Mouse (Mus musculus): ENCODE data around the gene Kcne3.
A peak's percentile ranks its signal among the peaks of the same experiment; 100 is the strongest.

Kcne3 gene

GRCm38 (mm10) chr7:100182388-100182787, 6.1 kb downstream of the Kcne3 start:
- no peak for DNase-seq

GRCm38 (mm10) chr7:100187601-100188000, 11.3 kb downstream of the Kcne3 start:
- DNase-seq: peak; percentile 57 to 61

- DNase-seq: no peak
Measured at GRCm38 (mm10) chr7:100190167-100190566, 13.9 kb downstream of the Kcne3 start.

- DNase-seq: peak; percentile 70 to 73
Measured at GRCm38 (mm10) chr7:100190778-100191177, 14.5 kb downstream of the Kcne3 start.

GRCm38 (mm10) chr7:100201191-100201590, 24.9 kb downstream of the Kcne3 start:
- no peak for DNase-seq

DNA sequence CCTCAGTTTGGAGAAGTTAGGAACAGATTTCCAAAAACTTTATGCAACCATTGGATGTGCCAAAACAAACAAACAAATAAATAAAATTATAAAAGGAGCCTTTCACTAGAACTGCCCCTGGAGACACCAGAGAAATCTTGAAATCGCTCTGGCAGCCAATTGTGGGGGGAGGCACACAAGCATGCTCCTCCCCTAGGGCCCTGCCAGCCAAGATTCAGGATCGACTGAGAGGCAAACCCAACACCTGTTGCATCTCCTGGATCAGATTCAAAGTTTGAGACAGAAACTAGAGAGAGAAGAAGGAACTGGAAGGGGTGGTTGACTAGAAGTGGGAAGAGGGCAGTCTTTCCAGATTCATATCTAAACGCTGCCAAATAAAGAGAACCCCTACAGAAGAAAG, 27.3 kb downstream of the Kcne3 start:
- DNase-seq: no peak

- no peak for DNase-seq
Measured at GRCm38 (mm10) chr7:100204871-100205270, 28.6 kb downstream of the Kcne3 start.

- no peak for DNase-seq
Measured at GRCm38 (mm10) chr7:100206144-100206543, 29.8 kb downstream of the Kcne3 start.

DNA sequence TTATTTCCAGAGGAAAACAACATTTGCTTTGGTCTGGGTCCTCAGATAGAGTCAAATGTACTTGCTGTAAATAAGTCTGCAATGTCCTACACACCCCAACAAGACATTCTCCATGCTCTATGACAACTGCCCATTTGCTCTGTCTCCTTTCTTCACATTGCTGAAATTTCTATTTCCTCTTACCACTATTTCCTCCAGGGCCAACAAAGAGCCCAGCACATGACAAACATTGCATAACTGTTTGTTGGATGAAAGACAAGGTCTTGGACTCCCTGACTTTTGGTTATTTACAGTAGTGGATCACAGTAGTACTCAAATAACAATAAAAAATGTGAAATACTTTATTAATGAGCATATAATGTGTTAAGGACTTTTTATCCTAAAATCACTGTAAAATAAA, 31.6 kb downstream of the Kcne3 start:
- no peak for DNase-seq

- no peak for DNase-seq
Measured at GRCm38 (mm10) chr7:100214310-100214709, 38.0 kb downstream of the Kcne3 start.

DNA sequence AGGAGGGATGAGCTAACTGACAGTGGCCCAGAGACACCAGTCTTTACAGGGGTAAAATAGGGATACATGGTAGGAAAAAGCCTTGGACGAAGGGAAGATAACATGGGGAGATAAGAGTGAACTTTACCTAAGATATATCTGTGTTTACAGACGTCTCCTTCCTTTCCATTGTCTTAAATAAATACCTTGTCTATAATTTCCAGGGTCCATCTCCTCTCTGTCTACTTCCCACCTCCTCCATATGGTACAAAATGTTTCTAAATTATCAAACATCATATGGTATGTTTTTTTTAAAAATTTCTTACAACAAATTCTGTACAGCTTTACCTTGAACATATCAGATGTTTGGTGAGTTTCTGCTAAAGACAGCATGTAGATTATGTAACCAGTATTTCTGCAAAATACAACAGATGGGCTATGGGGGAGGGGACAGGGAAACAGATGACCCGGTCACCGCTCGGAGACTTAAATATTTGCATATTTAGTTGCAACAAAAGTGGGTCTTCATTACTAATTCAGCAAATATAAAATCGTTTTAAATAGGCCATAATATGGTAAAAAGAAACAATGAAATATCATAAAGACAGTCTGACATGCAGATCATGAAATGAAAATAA, 38.9 kb downstream of the Kcne3 start:
- no peak for DNase-seq

- DNase-seq: no peak
Measured at GRCm38 (mm10) chr7:100215976-100216375, 39.7 kb downstream of the Kcne3 start.

DNA sequence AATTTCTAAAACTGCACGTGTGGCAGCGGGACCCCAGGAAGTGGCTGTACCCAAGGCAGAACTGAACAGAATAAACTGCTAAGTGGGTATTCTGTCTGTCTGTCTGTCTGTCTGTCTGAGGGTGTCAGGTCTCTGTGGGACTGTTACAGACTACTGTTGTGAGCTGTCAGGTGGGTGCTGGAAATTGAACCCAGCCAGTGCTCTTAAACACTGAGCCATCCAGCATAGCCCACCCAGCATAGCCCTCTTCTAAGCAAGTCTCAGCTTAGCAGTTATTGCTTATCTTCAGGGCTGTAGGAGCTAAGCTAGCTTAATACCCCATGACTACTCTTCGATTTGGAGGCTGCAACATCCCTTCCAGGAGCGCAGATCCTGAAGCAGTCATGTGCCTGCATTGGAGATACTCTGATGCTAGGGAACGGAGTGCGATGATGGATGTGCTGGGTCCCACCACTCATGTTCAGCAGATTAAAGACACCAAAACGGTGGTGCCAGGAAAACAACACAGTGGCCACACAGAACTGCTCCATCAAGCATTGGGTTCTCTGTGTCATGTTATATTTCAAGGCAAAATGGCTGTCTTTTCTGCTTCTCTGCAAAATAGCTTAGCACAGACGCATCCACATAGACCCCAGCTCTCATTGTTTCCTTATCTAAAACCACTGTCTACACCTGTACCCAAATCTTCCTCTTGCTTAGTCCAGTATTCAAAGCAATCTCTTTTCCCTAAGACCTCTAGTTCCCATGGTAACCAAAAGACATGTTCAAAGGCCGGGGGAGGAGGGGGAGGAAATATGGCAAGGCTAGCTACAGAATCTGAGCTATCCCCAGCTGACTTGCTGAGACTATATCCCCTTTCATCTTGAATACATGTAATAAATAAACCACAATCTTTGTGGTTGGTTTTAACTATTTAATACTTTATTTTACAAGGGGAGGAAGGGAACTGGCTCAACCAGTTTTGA, 40.6 kb downstream of the Kcne3 start:
- no peak for DNase-seq

- DNase-seq: peak; percentile 97 to 98
Measured at GRCm38 (mm10) chr7:100227158-100227875, 51.0 kb downstream of the Kcne3 start, which contains the start of gene Pgm2l1. TSS of gene Pgm2l1 (plus strand) at chr7:100227394.

- peak in 1 of 2 experiments; percentile 51 for DNase-seq
Measured at GRCm38 (mm10) chr7:100227896-100228525, 51.7 kb downstream of the Kcne3 start.

DNA sequence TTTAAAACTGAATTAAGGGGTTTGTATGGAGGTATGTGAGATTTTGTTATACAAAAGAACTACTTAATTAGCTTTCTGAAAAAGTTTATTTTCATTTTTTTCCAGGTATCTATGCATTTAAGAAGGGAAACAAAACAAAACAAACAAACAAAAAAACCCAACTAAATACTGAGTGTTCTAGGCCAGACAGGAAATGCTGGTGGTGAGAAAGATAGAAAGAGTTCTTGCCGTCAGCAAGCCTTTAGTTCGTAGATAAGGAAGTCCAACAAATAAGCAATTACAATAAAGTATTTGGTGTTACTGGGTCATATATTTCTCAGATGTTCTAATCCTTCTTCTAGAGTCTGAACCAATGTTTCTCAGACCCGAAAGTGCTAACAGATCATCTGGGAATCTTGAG, 52.7 kb downstream of the Kcne3 start:
- no peak for DNase-seq

GRCm38 (mm10) chr7:100230646-100231045, 54.3 kb downstream of the Kcne3 start:
- DNase-seq: no peak

- no peak for DNase-seq
Measured at GRCm38 (mm10) chr7:100231661-100232060, 55.4 kb downstream of the Kcne3 start.

DNA sequence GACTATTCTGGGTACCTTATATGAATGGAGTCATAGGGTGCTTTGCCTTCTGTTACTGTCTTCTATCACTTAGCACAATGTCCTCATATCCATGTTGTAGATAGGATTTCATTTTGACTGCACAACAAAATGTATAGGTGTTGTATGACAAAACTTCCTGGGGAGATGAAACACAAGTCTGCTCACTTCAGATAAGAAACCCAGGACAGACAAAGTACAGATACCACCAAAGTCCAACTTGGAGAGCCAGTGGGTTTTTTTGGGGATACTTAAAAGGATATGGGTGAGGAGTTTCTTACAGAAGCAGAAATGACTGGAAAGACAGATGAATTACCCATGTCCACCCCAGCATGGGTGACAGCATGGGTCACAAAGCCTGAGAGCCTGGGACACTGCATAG, 57.4 kb downstream of the Kcne3 start:
- DNase-seq: no peak

Measured in B cell, adult 2 months (primary cell).